Mouse (Mus musculus): ENCODE measurements at regions not wholly inside any gene's neighbourhood (a gene's known extent, or its start where the extent isn't known, plus 50 kb on each side); places are given as distances from the start of the nearest gene placed in this dataset.

DNA sequence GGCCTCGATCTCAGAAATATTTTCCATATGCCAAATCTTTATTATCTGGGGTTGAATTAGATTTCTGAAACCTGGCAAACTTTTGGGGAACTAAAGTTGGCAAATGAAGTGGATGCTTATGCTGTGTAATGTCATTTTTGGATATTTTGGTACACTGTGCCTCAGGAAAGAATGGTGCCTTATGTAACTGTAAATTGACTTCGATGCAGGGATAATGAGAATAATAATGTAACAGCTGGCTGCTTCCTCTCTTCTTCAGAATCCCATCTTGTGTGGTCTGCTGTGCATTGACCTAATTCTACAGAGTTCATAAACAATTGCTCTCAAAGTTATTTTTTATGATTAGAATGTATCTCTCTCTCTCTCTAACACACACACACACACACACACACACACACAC, 545.6 kb downstream of the Tfap2b start:
- no peak for DNase-seq (ENCODE audit: inconsistent ontology term)

DNA sequence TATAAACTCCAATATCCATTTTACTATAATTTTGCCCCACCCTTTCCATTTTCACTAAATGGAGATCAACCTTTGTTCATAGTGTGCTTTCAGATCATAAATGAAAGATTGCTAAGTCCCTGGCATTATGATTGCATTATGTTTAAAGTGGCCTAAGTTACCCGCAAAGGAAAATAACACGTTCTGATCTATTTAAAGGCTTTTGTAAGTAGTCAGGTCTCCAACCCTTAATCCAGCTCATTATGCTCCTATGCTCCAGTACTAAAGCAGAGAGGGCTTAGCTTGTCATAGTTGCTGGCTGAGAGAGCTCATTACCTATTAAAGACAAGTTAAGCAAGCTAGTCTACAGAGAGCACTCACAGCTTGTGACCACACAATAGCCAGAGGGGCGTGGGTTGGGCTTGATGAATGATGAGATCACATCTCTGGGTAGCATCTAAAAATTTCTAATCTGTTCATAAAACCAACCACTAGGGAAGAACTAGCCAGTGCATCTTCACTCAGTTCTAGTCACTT, 549.3 kb downstream of the Tfap2b start:
- DNase-seq (ENCODE audit: inconsistent ontology term): peak; percentile 18

- no peak for DNase-seq (ENCODE audit: inconsistent ontology term)
Observed at GRCm38 (mm10) chr1:19766879-19767278, 558.2 kb downstream of the Tfap2b start.

DNA sequence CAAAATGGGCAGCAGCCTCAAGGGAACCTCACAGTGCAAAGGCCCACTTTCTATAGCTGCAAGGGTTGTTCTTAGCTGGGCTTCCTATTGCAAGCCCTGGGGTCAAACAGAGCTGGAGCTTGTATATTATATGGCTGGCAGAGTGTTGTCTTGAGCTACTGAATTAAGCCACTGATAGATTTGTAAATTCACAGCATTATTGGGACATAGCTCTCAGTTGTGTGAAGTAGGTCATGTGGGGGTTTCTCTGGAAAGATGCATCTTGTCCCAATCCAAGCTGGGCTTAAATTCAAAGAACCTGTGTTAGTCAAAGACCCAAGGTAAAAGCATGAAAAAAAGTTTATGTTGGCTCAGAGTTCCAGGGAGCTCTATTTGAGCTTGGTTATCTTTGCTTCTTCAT, 563.6 kb downstream of the Tfap2b start:
- DNase-seq (ENCODE audit: inconsistent ontology term): no peak

DNA sequence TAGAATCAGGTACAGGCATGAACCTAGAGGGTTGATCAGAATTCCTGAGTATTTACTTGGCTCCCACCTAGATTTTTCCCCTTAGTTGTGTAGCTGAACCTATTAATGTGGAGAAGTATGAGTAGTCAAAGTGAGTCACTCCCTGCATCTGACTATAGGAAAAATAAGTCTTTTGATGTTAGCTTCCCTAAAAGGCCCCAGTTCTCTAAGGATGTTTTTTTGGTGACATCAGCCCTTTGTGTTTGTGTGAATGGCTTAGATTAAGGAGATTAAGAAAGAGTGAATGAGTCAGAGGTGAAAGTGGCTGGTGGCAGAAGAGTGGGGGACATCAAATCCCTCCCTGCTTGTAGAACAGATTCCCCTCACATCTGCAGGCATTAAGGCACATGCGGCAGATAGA, 565.8 kb downstream of the Tfap2b start:
- DNase-seq (ENCODE audit: inconsistent ontology term): peak; percentile 52

GRCm38 (mm10) chr1:19777542-19777941, 568.8 kb downstream of the Tfap2b start:
- DNase-seq (ENCODE audit: inconsistent ontology term): no peak

DNA sequence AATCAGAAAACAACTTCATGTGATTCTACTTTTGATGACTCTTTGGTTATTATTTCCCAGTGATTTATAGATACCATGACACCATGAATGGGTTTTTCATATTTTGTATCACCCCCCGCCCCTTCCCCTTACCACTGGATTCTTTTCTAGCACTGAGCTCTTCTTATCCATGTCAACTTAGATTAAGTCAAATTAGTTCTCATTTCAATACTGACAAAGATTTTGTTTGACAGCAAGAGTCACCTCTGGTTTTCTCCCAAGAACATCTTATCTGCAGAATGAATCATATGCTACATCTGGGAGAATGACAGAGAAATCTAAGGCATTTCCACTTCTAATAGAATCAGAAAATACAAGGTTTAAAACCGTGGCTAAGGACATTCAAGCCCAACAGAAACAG, 578.3 kb downstream of the Tfap2b start:
- peak; percentile 30 for DNase-seq (ENCODE audit: inconsistent ontology term)

GRCm38 (mm10) chr1:19794124-19794523, 585.4 kb downstream of the Tfap2b start:
- DNase-seq (ENCODE audit: inconsistent ontology term): no peak

DNA sequence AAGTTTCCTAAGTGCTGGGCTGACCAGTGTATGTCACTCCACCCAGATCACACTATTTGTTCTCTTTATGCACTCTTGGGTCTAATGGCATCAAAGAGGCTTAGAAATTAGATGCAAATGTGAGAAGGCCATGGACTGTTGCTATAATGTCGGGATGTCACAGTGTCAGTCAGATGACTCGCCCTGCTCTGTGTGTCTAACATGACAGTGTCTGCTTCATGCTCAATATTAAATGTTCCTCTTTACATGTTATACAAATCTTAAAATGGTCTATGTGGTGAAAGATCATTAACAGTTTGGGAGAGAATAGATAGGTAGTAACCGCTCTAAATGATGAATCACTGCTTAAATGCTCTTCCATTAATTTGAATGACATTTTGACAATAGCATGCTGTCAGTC, 617.2 kb downstream of the Tfap2b start:
- no peak for DNase-seq (ENCODE audit: inconsistent ontology term)

DNA sequence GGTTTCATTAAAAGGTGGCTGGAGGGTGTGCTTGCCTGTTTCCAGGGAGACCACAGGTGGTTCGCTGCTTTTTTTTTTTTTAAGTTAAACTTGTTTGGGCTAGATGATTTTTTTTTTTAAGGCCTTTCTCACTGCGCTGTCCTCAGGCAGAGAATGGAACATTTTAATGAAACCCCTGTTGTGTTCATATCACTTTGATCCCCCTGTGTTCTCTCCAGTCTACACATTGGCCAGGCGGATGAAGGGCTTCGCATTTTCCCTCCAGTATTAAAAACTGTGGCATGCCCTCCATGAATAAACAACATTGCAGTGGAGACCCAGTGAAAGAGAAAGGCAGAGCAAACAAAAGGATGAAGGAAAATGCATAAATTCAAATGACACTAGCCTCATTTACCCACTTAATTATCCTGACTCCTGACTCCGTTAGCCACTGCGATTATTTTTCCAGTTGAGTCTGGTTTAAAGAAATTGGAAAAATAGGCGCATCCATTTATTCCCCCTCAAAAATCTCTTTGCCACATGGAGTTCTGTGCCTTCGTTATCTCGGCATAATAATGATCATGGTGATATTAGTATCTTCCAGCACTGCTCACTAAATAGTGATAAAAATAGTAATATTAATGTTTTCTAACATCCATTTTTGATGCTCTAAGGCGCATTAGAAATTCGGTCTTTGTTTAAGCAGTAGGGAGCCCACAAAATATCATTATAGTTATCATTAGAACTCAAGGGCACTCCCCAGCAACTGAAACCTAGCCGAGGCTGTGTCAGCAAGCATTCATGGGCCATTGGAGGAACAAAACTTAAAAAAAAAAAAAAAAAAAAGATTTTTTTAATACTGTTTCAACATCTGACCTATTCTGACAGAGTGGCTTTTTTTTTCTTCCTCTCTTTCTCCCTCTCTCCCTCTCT, 618.0 kb downstream of the Tfap2b start:
- no peak for DNase-seq (ENCODE audit: inconsistent ontology term)

GRCm38 (mm10) chr1:19849918-19850317, 641.2 kb downstream of the Tfap2b start:
- DNase-seq (ENCODE audit: inconsistent ontology term): peak; percentile 82

GRCm38 (mm10) chr1:19857250-19857649, 648.5 kb downstream of the Tfap2b start:
- no peak for DNase-seq (ENCODE audit: inconsistent ontology term)

- no peak for DNase-seq (ENCODE audit: inconsistent ontology term)
Observed at GRCm38 (mm10) chr1:19868478-19868877, 659.8 kb downstream of the Tfap2b start.

- no peak for DNase-seq (ENCODE audit: inconsistent ontology term)
Observed at GRCm38 (mm10) chr1:19881193-19881592, 672.5 kb downstream of the Tfap2b start.

GRCm38 (mm10) chr1:19899426-19899825, 690.7 kb downstream of the Tfap2b start:
- DNase-seq (ENCODE audit: inconsistent ontology term): no peak

DNA sequence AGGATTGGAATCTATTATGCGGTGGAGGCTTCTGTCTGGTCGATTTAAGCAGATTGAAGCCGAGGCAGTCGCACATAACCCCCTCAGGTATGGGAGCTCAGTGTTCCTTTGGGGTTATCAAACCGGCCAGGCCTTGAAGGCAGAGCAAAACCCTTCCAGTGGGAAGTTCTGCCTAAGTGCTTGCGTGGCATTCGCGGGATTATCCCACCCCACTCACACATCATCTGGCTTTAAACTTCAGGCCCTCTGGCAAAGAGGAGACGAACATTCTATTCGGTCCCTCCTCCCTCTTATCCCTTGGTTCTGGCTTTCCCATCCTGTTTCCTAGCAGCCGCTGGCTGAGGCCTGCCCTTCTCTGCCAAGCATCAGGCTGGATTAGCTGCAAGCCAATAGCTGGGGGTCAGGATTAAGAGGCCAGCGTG, 691.2 kb downstream of the Tfap2b start:
- no peak for DNase-seq (ENCODE audit: inconsistent ontology term)

DNA sequence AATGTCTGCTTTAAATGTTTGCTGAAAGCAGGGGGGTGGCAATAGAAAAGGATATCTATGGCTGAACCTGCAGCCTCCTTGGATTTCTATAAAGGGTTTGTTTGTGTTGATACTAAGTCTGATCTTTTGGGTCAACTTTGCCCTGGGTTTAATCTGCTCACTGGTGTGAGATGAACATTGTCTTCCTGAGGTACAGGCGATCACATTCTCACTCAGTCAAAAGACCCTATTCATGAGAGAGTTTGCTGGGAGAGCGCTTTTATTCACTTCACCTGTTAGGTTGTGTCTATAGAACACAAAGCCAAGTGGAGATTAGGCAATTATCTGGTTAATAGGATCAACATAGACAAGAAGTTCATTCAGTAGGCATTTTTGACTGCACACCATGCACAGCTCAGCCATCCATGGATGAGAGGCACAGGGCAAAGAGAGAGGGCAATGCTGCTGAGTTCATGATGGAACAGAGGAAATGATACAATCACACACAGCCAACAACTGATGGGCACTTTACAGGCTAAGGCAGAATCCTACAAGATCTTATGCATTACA, 692.3 kb downstream of the Tfap2b start:
- no peak for DNase-seq (ENCODE audit: inconsistent ontology term)

DNA sequence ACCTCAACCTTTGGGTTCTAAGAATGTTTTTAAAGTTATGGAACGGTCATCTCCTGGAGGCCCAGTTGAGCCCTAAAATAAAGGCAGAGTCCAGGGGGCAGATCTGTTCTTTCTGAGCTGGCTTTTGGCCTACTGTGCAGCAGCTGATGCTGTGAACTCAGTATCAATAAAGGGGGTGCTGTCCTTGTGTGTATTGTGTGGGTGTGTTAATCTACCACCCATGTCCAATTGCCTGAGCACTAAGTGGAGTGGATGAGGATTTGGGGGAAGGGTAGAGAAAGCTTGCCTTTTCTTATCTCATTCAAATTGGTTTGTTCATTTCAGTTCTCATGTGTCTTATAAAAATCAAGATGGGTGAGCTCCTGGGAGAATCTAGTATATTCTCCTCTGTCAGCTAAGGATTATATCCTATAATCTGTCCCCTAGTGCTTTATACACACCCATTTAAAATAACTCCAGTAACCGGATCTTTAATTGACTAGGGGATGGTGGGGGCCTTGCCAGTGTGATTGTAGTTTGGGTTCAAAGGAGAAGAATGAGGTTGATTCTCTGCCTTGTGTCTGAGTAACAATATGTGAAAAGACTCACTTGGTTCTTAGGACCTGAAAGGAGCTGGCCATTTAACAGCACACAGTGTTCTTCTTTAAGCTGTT, 703.6 kb downstream of the Tfap2b start:
- no peak for DNase-seq (ENCODE audit: inconsistent ontology term)

- DNase-seq (ENCODE audit: inconsistent ontology term): no peak
Observed at GRCm38 (mm10) chr1:19918762-19919161, 699.1 kb downstream of the Pkhd1 start.

GRCm38 (mm10) chr1:19927192-19927591, 690.7 kb downstream of the Pkhd1 start:
- DNase-seq (ENCODE audit: inconsistent ontology term): no peak

- peak; percentile 68 for DNase-seq (ENCODE audit: inconsistent ontology term)
Observed at GRCm38 (mm10) chr1:19927736-19928327, 690.0 kb downstream of the Pkhd1 start.

GRCm38 (mm10) chr1:19951050-19951679, 666.7 kb downstream of the Pkhd1 start:
- DNase-seq (ENCODE audit: inconsistent ontology term): no peak
